Mouse (Mus musculus) liver, adult (tissue): ENCODE measurements around the gene Slc46a3.
A peak's percentile ranks its signal among the peaks of the same experiment; 100 is the strongest.

ENCODE experiments used
- GATA4 ChIP-seq: IDR thresholded peaks from 2 replicates; pipeline ENCODE4 v1.6.1; 2014; ENCODE audit warnings: mild to moderate bottlenecking, low read length; ENCODE audit not compliant: insufficient replicate concordance

Slc46a3 gene

GRCm38 (mm10) chr5:147903166-147903565 lies 8.6 kb upstream of the Slc46a3 start:
- TF ChIP-seq GATA4 = no peak

GRCm38 (mm10) chr5:147902008-147902757 lies 7.6 kb upstream of the Slc46a3 start:
- peak; percentile 24; the same call in 1 of the 2 replicates for TF ChIP-seq GATA4

- no peak for TF ChIP-seq GATA4
These were observed 4.4 kb upstream of the Slc46a3 start for GRCm38 (mm10) chr5:147898968-147899549.

GRCm38 (mm10) chr5:147898254-147898653 lies 3.6 kb upstream of the Slc46a3 start:
- TF ChIP-seq GATA4 = no peak

- no peak for TF ChIP-seq GATA4
These were observed 1.0 kb upstream of the Slc46a3 start for GRCm38 (mm10) chr5:147895436-147896198.

GRCm38 (mm10) chr5:147893766-147894454 lies 705 bp downstream of the Slc46a3 start:
- no peak for TF ChIP-seq GATA4

GRCm38 (mm10) chr5:147893143-147893542 lies 1.5 kb downstream of the Slc46a3 start:
- TF ChIP-seq GATA4 = peak; percentile 46; the same call in 1 of the 2 replicates

GRCm38 (mm10) chr5:147892735-147893134 lies 1.9 kb downstream of the Slc46a3 start:
- no peak for TF ChIP-seq GATA4

GRCm38 (mm10) chr5:147888313-147889297 lies 6.0 kb downstream of the Slc46a3 start:
- TF ChIP-seq GATA4 = no peak

- TF ChIP-seq GATA4 = no peak
These were observed 11.0 kb downstream of the Slc46a3 start for GRCm38 (mm10) chr5:147883581-147883980.

- no peak for TF ChIP-seq GATA4
These were observed 14.5 kb downstream of the Slc46a3 start for GRCm38 (mm10) chr5:147879971-147880682.

- TF ChIP-seq GATA4 = no peak
These were observed 17.1 kb downstream of the Slc46a3 start for GRCm38 (mm10) chr5:147877520-147877919.

GRCm38 (mm10) chr5:147875210-147875609 lies 19.4 kb downstream of the Slc46a3 start:
- TF ChIP-seq GATA4 = no peak
